Mouse (Mus musculus): Measurements from ENCODE around the gene Slc35f4.

DNA sequence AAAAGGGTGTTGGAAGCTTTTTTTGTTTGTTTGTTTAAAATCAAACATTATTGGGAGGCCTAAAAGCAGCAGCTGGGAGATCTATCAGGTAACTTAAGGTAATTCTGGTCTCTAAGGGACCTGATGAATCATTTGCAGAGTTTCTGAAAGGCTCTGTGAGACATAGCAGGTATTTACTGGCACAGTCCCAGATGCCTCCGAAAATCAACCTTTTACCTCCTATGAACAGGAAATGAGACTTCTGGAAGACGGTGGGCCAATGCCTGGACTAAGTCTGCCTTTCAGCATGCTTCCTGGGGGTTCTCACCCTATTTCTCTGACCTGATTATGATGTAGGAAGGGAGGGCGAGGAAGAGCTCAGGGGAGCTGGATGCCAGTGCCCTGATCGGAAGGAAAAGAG lies 188.8 kb downstream of the Slc35f4 start:
- TF ChIP-seq POLR2A (IDR thresholded peaks at IDR 0.05; ENCODE audit: extremely low read depth, insufficient read depth, low read length) (no peak), CTCF (IDR thresholded peaks at IDR 0.05; ENCODE audit: low read depth, low read length) (no peak)
